Mouse (Mus musculus) pancreas, adult 10 weeks (tissue): ENCODE data around the gene Cdk16. TPM values are rescaled to one million over a fixed set of nuclear protein-coding genes. Genes with fewer than 3 reads are reported as not detected.

Source experiments
- polyA plus RNA-seq: library from polyadenylated mRNA; stranded (reverse); fragments of 350-450 nt; fragmentation: Illumina TruSeq; extraction: RNeasy Lipid Tissue Mini Kit (QIAGEN cat#74804); gene quantifications from one replicate; pipeline ENCODE4 v1.2.3, GENCODE M21; 2015; ENCODE audit warnings: low read depth, low replicate concordance; ENCODE audit not compliant: insufficient read depth

Cdk16 gene
- polyA plus RNA-seq = 35.8 TPM

GRCm38 (mm10) chrX:20687519-20688067 is at the start of gene Cdk16:
TSS of gene Cdk16 (plus strand) at chrX:20687954.

GRCm38 (mm10) chrX:20658026-20658652 is 29.6 kb upstream of the Cdk16 start, which contains the start of gene Uba1:
TSS of gene Uba1 (plus strand) at chrX:20658326.

GRCm38 (mm10) chrX:20703741-20704290 is 16.1 kb downstream of the Cdk16 start, which contains the start of gene Usp11:
TSS of gene Usp11 (plus strand) at chrX:20703906.

Other genes with a start within 250 kb of the Cdk16 start
- 0.52 TPM for gene Rgn, start 138.2 kb upstream of the Cdk16 start, polyA plus RNA-seq
- gene Rbm10, start 70.5 kb upstream of the Cdk16 start, polyA plus RNA-seq = 13.7 TPM
- 65.9 TPM for gene Ndufb11, start 70.3 kb upstream of the Cdk16 start, polyA plus RNA-seq
- gene Uba1, start 29.6 kb upstream of the Cdk16 start, polyA plus RNA-seq = 45.4 TPM
- gene Usp11, start 16.0 kb downstream of the Cdk16 start, polyA plus RNA-seq = 2.5 TPM
- gene Araf, start 109.9 kb downstream of the Cdk16 start, polyA plus RNA-seq = 47.0 TPM
- gene Timp1, start 182.2 kb downstream of the Cdk16 start, polyA plus RNA-seq = 1.4 TPM
- 1.3 TPM for gene Syn1, start 233.1 kb downstream of the Cdk16 start, polyA plus RNA-seq
- 13.7 TPM for gene Cfp, start 243.6 kb downstream of the Cdk16 start, polyA plus RNA-seq